Mouse (Mus musculus): Measurements from ENCODE around the gene Rbm26.

DNA sequence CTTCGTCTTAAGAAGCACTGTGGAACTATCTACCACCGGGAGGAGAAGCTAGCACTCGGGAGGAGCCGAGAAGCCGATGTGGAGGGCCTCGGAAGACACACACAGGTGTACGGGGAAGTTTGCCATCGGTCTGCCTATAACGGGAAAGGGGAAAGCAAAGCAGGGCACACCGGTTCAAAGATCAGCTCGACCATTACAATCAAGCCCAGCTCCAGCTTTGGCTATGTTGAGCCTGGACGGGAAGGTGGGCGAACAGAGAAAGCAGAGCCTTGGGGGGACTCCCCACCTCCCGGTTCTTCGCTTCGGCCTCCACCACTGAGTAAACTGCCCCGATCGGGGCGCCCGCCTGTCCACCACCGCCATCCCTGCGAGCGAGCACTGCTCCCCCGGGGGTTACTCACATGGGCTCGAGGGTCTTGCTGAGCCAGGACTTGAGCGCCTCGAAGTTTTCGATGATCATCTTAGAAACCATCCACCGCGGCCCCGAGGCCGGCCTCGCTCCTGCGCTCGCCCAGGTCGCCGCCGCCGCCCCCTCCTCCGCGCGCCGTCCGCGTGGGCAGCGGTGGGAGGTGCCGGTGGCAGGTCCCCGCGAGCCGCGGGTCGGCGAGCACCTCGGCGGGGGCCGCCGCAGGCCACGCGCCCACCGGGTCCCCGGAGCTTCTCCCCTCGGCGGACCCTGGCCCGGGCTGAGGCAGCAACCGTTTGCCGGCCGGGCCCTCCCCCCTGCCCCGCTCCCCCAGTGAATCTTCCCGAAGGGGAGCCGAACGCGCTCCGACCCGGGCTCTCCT is 552 bp downstream of the Rbm26 start:
- no peak for TF ChIP-seq CTCF (IDR thresholded peaks at IDR 0.05; ENCODE audit: low read depth)
- no peak for TF ChIP-seq EP300 (IDR thresholded peaks at IDR 0.05; ENCODE audit: low read depth)

Data from liver, postnatal 0 days (tissue).